In genomic region chr10:62501951-62502350, GRCm38 (mm10) we compare ENCODE assay signal across 27 mouse cellular contexts. TPM values are rescaled to one million over a fixed set of nuclear protein-coding genes. Genes with fewer than 3 reads are reported as not detected.
DNase-seq lines count a peak whose midpoint lies in the region; TF ChIP-seq lines count a peak whose summit lies in the region.
"Had no signal": no experiment of that assay in that cellular context is flagged by ENCODE, and none has a peak within 500 bp of the region (broad histone marks: within the 10 kb centered on the region; RNA-seq: fewer than 3 reads in every experiment).

No protein-coding gene starts in this region.

- no peaks in the 10 kb centered on the region for H3K9me3 ChIP-seq in heart, embryonic 10.5 days
- H3K9me3 ChIP-seq: forebrain, embryonic 13.5 days; hindbrain, embryonic 13.5 days; kidney, embryonic 15.5 days; limb, embryonic 13.5 days; midbrain, embryonic 10.5 days; neural tube, embryonic 13.5 days had no signal

- no peaks in the 10 kb centered on the region for H3K36me3 ChIP-seq in heart, embryonic 10.5 days
- peaks cover 9% of the 10 kb centered on the region for H3K36me3 ChIP-seq in spleen, adult 2 months (ENCODE audit: control insufficient read depth, insufficient read depth, low read length)
- H3K36me3 ChIP-seq in small intestine, adult 2 months (ENCODE audit: control insufficient read depth, insufficient read depth, low read length), result no peaks in the 10 kb centered on the region
- H3K36me3 ChIP-seq: hindbrain, embryonic 13.5 days; kidney, embryonic 15.5 days; limb, embryonic 13.5 days; midbrain, embryonic 10.5 days; neural tube, embryonic 13.5 days had no signal

- no peak overlapping the region for H3K4me3 ChIP-seq in heart, embryonic 10.5 days
- H3K4me3 ChIP-seq in spleen, adult 2 months (ENCODE audit: extremely low read depth, insufficient read depth, insufficient read length), result no peak overlapping the region
- no peak overlapping the region for H3K4me3 ChIP-seq in bone marrow, adult 2 months (replicated peaks; ENCODE audit: control insufficient read depth, low read depth, low read length)
- no peak overlapping the region for H3K4me3 ChIP-seq in small intestine, adult 2 months (ENCODE audit: low read depth, low read length)
- H3K4me3 ChIP-seq: forebrain, embryonic 13.5 days; hindbrain, embryonic 13.5 days; kidney, embryonic 15.5 days; layer of hippocampus, adult 2 months; limb, embryonic 13.5 days; midbrain, embryonic 10.5 days; neural tube, embryonic 13.5 days had no signal

- peak; percentile 52 for DNase-seq in heart, embryonic 10.5 days (ENCODE audit: low spot score)
- no peak for DNase-seq in heart, postnatal 25 days (ENCODE audit: low spot score)
- DNase-seq in spleen, adult 2 months (ENCODE audit: low read depth in 1 of 2, low spot score in 2 of 2), result no peak
- DNase-seq in spleen, postnatal 14 days (ENCODE audit: low spot score in 2 of 2), result no peak
- no peak for DNase-seq in frontal cortex, postnatal 14 days (ENCODE audit: low spot score in 2 of 2)
- DNase-seq in lung, postnatal 25 days (ENCODE audit: low spot score), result no peak
- DNase-seq: cerebellum, adult 11 months; cerebellum, adult 9-10 months; cerebellum, postnatal 36 days; gastrocnemius, postnatal 25 days; heart, adult 11 months; heart, postnatal 4 days; kidney, adult 11 months; kidney, postnatal 36 days; right cerebral cortex, postnatal 4 days had no signal

- intact Hi-C loops in heart, postnatal 25 days (cut with DNase I), result loop anchor here (2.0 to 10.0 kb wide), 2 partner anchors 29 to 163 kb away; no protein-coding TSS in a partner anchor

- no peak overlapping the region for H3K27ac ChIP-seq in heart, embryonic 10.5 days
- H3K27ac ChIP-seq in spleen, adult 2 months (ENCODE audit: insufficient read depth, low read length), result peak overlapping the region; percentile 15
- 0 out of 2 replicates have a peak overlapping the region, but pooled peaks have one; percentile 37 for H3K27ac ChIP-seq in bone marrow, adult 2 months (ENCODE audit: control insufficient read depth, insufficient read depth, low read depth, low read length, poor library complexity)
- H3K27ac ChIP-seq in small intestine, adult 2 months (ENCODE audit: insufficient read depth, low read depth, low read length), result 0 out of 2 replicates have a peak overlapping the region, but pooled peaks have one; percentile 3
- H3K27ac ChIP-seq: forebrain, embryonic 13.5 days; hindbrain, embryonic 13.5 days; kidney, embryonic 15.5 days; layer of hippocampus, adult 2 months; limb, embryonic 13.5 days; liver, embryonic 14.5 days; midbrain, embryonic 10.5 days; neural tube, embryonic 13.5 days had no signal

- no peak for TF ChIP-seq POLR2A in spleen, adult 2 months (IDR thresholded peaks at IDR 0.05; ENCODE audit: low read depth, low read length)
- no peak for TF ChIP-seq POLR2A in bone marrow, adult 2 months (IDR thresholded peaks at IDR 0.05; ENCODE audit: borderline replicate concordance, control insufficient read depth, low read depth, low read length)
- TF ChIP-seq POLR2A in small intestine, adult 2 months (IDR thresholded peaks at IDR 0.05; ENCODE audit: low read depth, low read length), result no peak

- TF ChIP-seq CTCF in spleen, adult 2 months (IDR thresholded peaks at IDR 0.05; ENCODE audit: extremely low read depth, insufficient read depth, insufficient read length, insufficient replicate concordance), result no peak
- no peak for TF ChIP-seq CTCF in bone marrow, adult 2 months (IDR thresholded peaks at IDR 0.05; ENCODE audit: control insufficient read depth, insufficient read depth, low read length)
- no peak for TF ChIP-seq CTCF in small intestine, adult 2 months (IDR thresholded peaks at IDR 0.05; ENCODE audit: extremely low read depth, insufficient read length, insufficient replicate concordance, low read depth, low read length)

- whole genome bisulfite sequencing in heart, embryonic 10.5 days, result 74% methylated on average over 7 of the region's 7 CpGs
- 64% methylated on average over 7 of the region's 7 CpGs for WGBS in spleen, adult 2 months
- 38% methylated on average over 7 of the region's 7 CpGs for WGBS in bone marrow, adult 2 months
- WGBS in small intestine, adult 2 months, result 60% methylated on average over 7 of the region's 7 CpGs

- no peaks in the 10 kb centered on the region for H3K27me3 ChIP-seq in heart, embryonic 10.5 days (ENCODE audit: insufficient read depth, poor library complexity, severe bottlenecking)
- H3K27me3 ChIP-seq in spleen, adult 2 months (ENCODE audit: control insufficient read depth, insufficient read depth, low read length), result no peaks in the 10 kb centered on the region
- H3K27me3 ChIP-seq in small intestine, adult 2 months (ENCODE audit: control insufficient read depth, insufficient read depth, low read length), result no peaks in the 10 kb centered on the region

- no peaks in the 10 kb centered on the region for H3K4me1 ChIP-seq in heart, embryonic 10.5 days
- peaks cover 12% of the 10 kb centered on the region; the same call in 1 of the 2 replicates for H3K4me1 ChIP-seq in spleen, adult 2 months (ENCODE audit: control insufficient read depth, insufficient read depth, insufficient read length)
- H3K4me1 ChIP-seq in bone marrow, adult 2 months (ENCODE audit: control insufficient read depth, insufficient read depth, low read length), result peaks cover 6% of the 10 kb centered on the region; the same call in 1 of the 2 replicates
- H3K4me1 ChIP-seq in small intestine, adult 2 months (ENCODE audit: control insufficient read depth, insufficient read depth, insufficient read length, low read length), result peaks cover 7% of the 10 kb centered on the region; the same call in 1 of the 2 replicates
- H3K4me1 ChIP-seq: forebrain, embryonic 13.5 days; hindbrain, embryonic 13.5 days; limb, embryonic 13.5 days; neural tube, embryonic 13.5 days had no signal

RNA-seq across cellular contexts. Expression of gene Vps26a, which starts 15.3 kb away (rescaled TPM):
- polyA plus RNA-seq in heart, embryonic 10.5 days (2016; fragmentation: Nextera tagmentation; extraction: Ambion mirVana), result 72.3 and 79.3 TPM in 2 replicates
- total RNA-seq in heart, postnatal 25 days (2021), result 10 to 100 TPM; 40.9 to 48.2 TPM
- 4.0 and 5.6 TPM in 2 replicates for polyA plus RNA-seq in spleen, adult 2 months (2012; rRNA removed)
- 13.6 and 26.5 TPM in 2 replicates for polyA plus RNA-seq in bone marrow, adult 2 months (2011; ENCODE audit: insufficient read depth, insufficient read length, low replicate concordance, missing spikeins)
- polyA plus RNA-seq in small intestine, adult 2 months (2012; rRNA removed), result 1.3 and 3.2 TPM in 2 replicates

RNA-seq across cellular contexts. Expression of gene Srgn, which starts 25.3 kb away (rescaled TPM):
- 3.7 and 4.1 TPM in 2 replicates for polyA plus RNA-seq in heart, embryonic 10.5 days (2016; fragmentation: Nextera tagmentation; extraction: Ambion mirVana)
- 10 to 100 TPM; 40.2 to 45.4 TPM for total RNA-seq in heart, postnatal 25 days (2021)
- 65.7 and 76.3 TPM in 2 replicates for polyA plus RNA-seq in spleen, adult 2 months (2012; rRNA removed)
- polyA plus RNA-seq in bone marrow, adult 2 months (2011; ENCODE audit: insufficient read depth, insufficient read length, low replicate concordance, missing spikeins), result 68.7 and 72.9 TPM in 2 replicates
- polyA plus RNA-seq in small intestine, adult 2 months (2012; rRNA removed), result 6.5 and 8.2 TPM in 2 replicates

RNA-seq across cellular contexts. Expression of gene Supv3l1, which starts 52.4 kb away (rescaled TPM):
- 32.8 and 36.0 TPM in 2 replicates for polyA plus RNA-seq in heart, embryonic 10.5 days (2016; fragmentation: Nextera tagmentation; extraction: Ambion mirVana)
- 10 to 100 TPM; 38.5 to 39.3 TPM for total RNA-seq in heart, postnatal 25 days (2021)
- polyA plus RNA-seq in spleen, adult 2 months (2012; rRNA removed), result 8.0 and 10.4 TPM in 2 replicates
- 19.5 and 28.8 TPM in 2 replicates for polyA plus RNA-seq in bone marrow, adult 2 months (2011; ENCODE audit: insufficient read depth, insufficient read length, low replicate concordance, missing spikeins)
- 8.4 and 10.9 TPM in 2 replicates for polyA plus RNA-seq in small intestine, adult 2 months (2012; rRNA removed)

RNA-seq across cellular contexts. Expression of gene 4930507D05Rik, which starts 52.7 kb away (rescaled TPM):
- 0.76 and 0.95 TPM in 2 replicates for polyA plus RNA-seq in heart, embryonic 10.5 days (2016; fragmentation: Nextera tagmentation; extraction: Ambion mirVana)
- total RNA-seq in heart, postnatal 25 days (2021), result under 1 TPM; 0.22 to 0.26 TPM
- polyA plus RNA-seq in spleen, adult 2 months (2012; rRNA removed), result not detected in 2 replicates
- polyA plus RNA-seq in bone marrow, adult 2 months (2011; ENCODE audit: insufficient read depth, insufficient read length, low replicate concordance, missing spikeins), result not detected in 2 replicates
- polyA plus RNA-seq in small intestine, adult 2 months (2012; rRNA removed), result 0.05 TPM in 1 of 2 replicates, not detected in the other
- total RNA-seq: gastrocnemius, postnatal 25 days had no signal
- polyA plus RNA-seq: inflammation-experienced regulatory T-cells, adult 6 months; macrophage had no signal
